32 mouse cellular contexts compared by ENCODE assay signal in genomic region chr10:24406953-24407352, GRCm38 (mm10).
DNase-seq lines count a peak whose midpoint lies in the region; ATAC-seq and TF ChIP-seq lines count a peak whose summit lies in the region.
"Had no signal": no experiment of that assay in that cellular context is flagged by ENCODE, and none has a peak within 500 bp of the region (broad histone marks: within the 10 kb centered on the region; RNA-seq: fewer than 3 reads in every experiment).

No protein-coding gene starts in this region.

- H3K4me3 ChIP-seq in forebrain, postnatal 0 days (ENCODE audit: low read depth, low read length) = no peak overlapping the region
- H3K4me3 ChIP-seq in forebrain, embryonic 13.5 days = no peak overlapping the region
- no peak overlapping the region for H3K4me3 ChIP-seq in midbrain, embryonic 10.5 days
- H3K4me3 ChIP-seq in midbrain, postnatal 0 days (ENCODE audit: low read depth, low read length) = no peak overlapping the region
- H3K4me3 ChIP-seq in midbrain, embryonic 14.5 days (replicated peaks; ENCODE audit: low read depth, low read length) = no peak overlapping the region
- H3K4me3 ChIP-seq in heart, embryonic 10.5 days = no peak overlapping the region
- H3K4me3 ChIP-seq: embryonic facial prominence, embryonic 10.5 days; embryonic facial prominence, embryonic 13.5 days; erythroblast, embryonic 14.5 days; forebrain, embryonic 15.5 days; gastrocnemius, adult 2 months; heart, embryonic 12.5 days; heart, embryonic 15.5 days; hindbrain, embryonic 12.5 days; hindbrain, embryonic 15.5 days had no signal

- H3K27me3 ChIP-seq in forebrain, postnatal 0 days (ENCODE audit: insufficient read depth, low read length) = no peaks in the 10 kb centered on the region
- H3K27me3 ChIP-seq in forebrain, embryonic 13.5 days = no peaks in the 10 kb centered on the region
- no peaks in the 10 kb centered on the region for H3K27me3 ChIP-seq in midbrain, embryonic 10.5 days (ENCODE audit: low read depth, poor library complexity, severe bottlenecking)
- H3K27me3 ChIP-seq in midbrain, postnatal 0 days (ENCODE audit: insufficient read depth, low read length) = no peaks in the 10 kb centered on the region
- no peaks in the 10 kb centered on the region for H3K27me3 ChIP-seq in midbrain, embryonic 14.5 days (ENCODE audit: control insufficient read depth, insufficient read depth, low read length)
- H3K27me3 ChIP-seq in heart, embryonic 10.5 days (ENCODE audit: insufficient read depth, poor library complexity, severe bottlenecking) = no peaks in the 10 kb centered on the region
- H3K27me3 ChIP-seq: CH12.LX; embryonic facial prominence, embryonic 13.5 days; forebrain, embryonic 15.5 days; heart, embryonic 12.5 days; hindbrain, embryonic 12.5 days; hindbrain, embryonic 15.5 days; Patski had no signal

- WGBS in forebrain, postnatal 0 days = 55% methylated on average over 3 of the region's 3 CpGs
- 59% methylated on average over 3 of the region's 3 CpGs for WGBS in forebrain, embryonic 13.5 days
- WGBS in midbrain, embryonic 10.5 days = 54% methylated on average over 3 of the region's 3 CpGs
- 34% methylated on average over 3 of the region's 3 CpGs for WGBS in midbrain, postnatal 0 days
- 24% methylated on average over 3 of the region's 3 CpGs for WGBS in midbrain, embryonic 14.5 days
- WGBS in heart, embryonic 10.5 days = 80% methylated on average over 3 of the region's 3 CpGs

- no peaks in the 10 kb centered on the region for H3K36me3 ChIP-seq in forebrain, postnatal 0 days (ENCODE audit: insufficient read depth)
- no peaks in the 10 kb centered on the region for H3K36me3 ChIP-seq in forebrain, embryonic 13.5 days (ENCODE audit: poor library complexity, severe bottlenecking)
- H3K36me3 ChIP-seq in midbrain, embryonic 10.5 days = no peaks in the 10 kb centered on the region
- no peaks in the 10 kb centered on the region for H3K36me3 ChIP-seq in midbrain, postnatal 0 days (ENCODE audit: insufficient read depth, low read length)
- no peaks in the 10 kb centered on the region for H3K36me3 ChIP-seq in midbrain, embryonic 14.5 days (ENCODE audit: control insufficient read depth, insufficient read depth, low read length)
- no peaks in the 10 kb centered on the region for H3K36me3 ChIP-seq in heart, embryonic 10.5 days
- H3K36me3 ChIP-seq: embryonic facial prominence, embryonic 10.5 days; embryonic facial prominence, embryonic 13.5 days; forebrain, embryonic 15.5 days; G1E; heart, embryonic 12.5 days; heart, embryonic 15.5 days; hindbrain, embryonic 12.5 days; hindbrain, embryonic 15.5 days had no signal

- no peak overlapping the region for H3K4me2 ChIP-seq in forebrain, postnatal 0 days (ENCODE audit: low read depth)
- H3K4me2 ChIP-seq in forebrain, embryonic 13.5 days = no peak overlapping the region
- no peak overlapping the region for H3K4me2 ChIP-seq in midbrain, postnatal 0 days (ENCODE audit: low read depth, low read length, poor library complexity, severe bottlenecking)
- no peak overlapping the region for H3K4me2 ChIP-seq in midbrain, embryonic 14.5 days (ENCODE audit: low read length)
- H3K4me2 ChIP-seq: embryonic facial prominence, embryonic 13.5 days; forebrain, embryonic 15.5 days; heart, embryonic 12.5 days; heart, embryonic 15.5 days; hindbrain, embryonic 12.5 days; hindbrain, embryonic 15.5 days had no signal

- no peak overlapping the region for H3K9ac ChIP-seq in forebrain, postnatal 0 days
- no peak overlapping the region for H3K9ac ChIP-seq in forebrain, embryonic 13.5 days
- no peak overlapping the region for H3K9ac ChIP-seq in midbrain, postnatal 0 days (replicated peaks; ENCODE audit: low read length, poor library complexity, severe bottlenecking)
- H3K9ac ChIP-seq in midbrain, embryonic 14.5 days (replicated peaks; ENCODE audit: low read length) = no peak overlapping the region
- H3K9ac ChIP-seq: embryonic facial prominence, embryonic 13.5 days; forebrain, embryonic 15.5 days; heart, embryonic 12.5 days; heart, embryonic 15.5 days; hindbrain, embryonic 12.5 days; hindbrain, embryonic 15.5 days had no signal

- ATAC-seq in forebrain, postnatal 0 days = no peak
- ATAC-seq in forebrain, embryonic 13.5 days = no peak
- ATAC-seq in midbrain, postnatal 0 days (ENCODE audit: low FRiP score) = no peak
- ATAC-seq in midbrain, embryonic 14.5 days (ENCODE audit: low FRiP score, low TSS enrichment) = no peak
- ATAC-seq: forebrain, embryonic 15.5 days; inflammation-experienced regulatory T-cells, adult 6 months; intestine, embryonic 16.5 days; Patski had no signal

- no peaks in the 10 kb centered on the region for H3K9me3 ChIP-seq in forebrain, postnatal 0 days (ENCODE audit: low read length)
- no peaks in the 10 kb centered on the region for H3K9me3 ChIP-seq in forebrain, embryonic 13.5 days (replicated peaks)
- no peaks in the 10 kb centered on the region for H3K9me3 ChIP-seq in midbrain, embryonic 10.5 days (replicated peaks)
- H3K9me3 ChIP-seq in midbrain, postnatal 0 days (ENCODE audit: low read length) = no peaks in the 10 kb centered on the region
- H3K9me3 ChIP-seq in midbrain, embryonic 14.5 days (ENCODE audit: control insufficient read depth, low read length) = no peaks in the 10 kb centered on the region
- H3K9me3 ChIP-seq in heart, embryonic 10.5 days = no peaks in the 10 kb centered on the region
- H3K9me3 ChIP-seq: embryonic facial prominence, embryonic 10.5 days; embryonic facial prominence, embryonic 13.5 days; forebrain, embryonic 15.5 days; G1E; heart, embryonic 12.5 days; heart, embryonic 15.5 days; hindbrain, embryonic 12.5 days; hindbrain, embryonic 15.5 days had no signal

- no peak for DNase-seq in forebrain, postnatal 0 days
- no peak for DNase-seq in midbrain, embryonic 10.5 days (ENCODE audit: low spot score)
- DNase-seq in midbrain, postnatal 0 days (ENCODE audit: low spot score) = no peak
- DNase-seq in midbrain, embryonic 14.5 days = peak; percentile 27
- no peak for DNase-seq in heart, embryonic 10.5 days (ENCODE audit: low spot score)
- no peak for DNase-seq in right cerebral cortex, postnatal 36 days (ENCODE audit: low spot score in 2 of 2)
- DNase-seq: adrenal gland, postnatal 10 days; adrenal gland, postnatal 36 days; B cell, adult 2 months; cerebellum, adult 11-12 months; cerebellum, adult 8-10 months; cerebellum, postnatal 10 days; cerebellum, postnatal 36 days; gastrocnemius, adult 2 months; gastrocnemius, postnatal 14 days; heart, adult 11 months; heart, postnatal 10 days; heart, postnatal 36 days had no signal

- peaks cover 3% of the 10 kb centered on the region; the same call in 1 of the 2 replicates for H3K4me1 ChIP-seq in forebrain, postnatal 0 days (ENCODE audit: insufficient read depth)
- peaks cover 7% of the 10 kb centered on the region; the same call in 1 of the 2 replicates for H3K4me1 ChIP-seq in forebrain, embryonic 13.5 days
- peaks cover 43% of the 10 kb centered on the region for H3K4me1 ChIP-seq in midbrain, embryonic 10.5 days
- peaks cover 6% of the 10 kb centered on the region; the same call in 1 of the 2 replicates for H3K4me1 ChIP-seq in midbrain, postnatal 0 days (ENCODE audit: insufficient read depth, low read length)
- H3K4me1 ChIP-seq in midbrain, embryonic 14.5 days (ENCODE audit: control insufficient read depth, insufficient read depth, low read length) = peaks cover 13% of the 10 kb centered on the region; the same call in 1 of the 2 replicates
- no peaks in the 10 kb centered on the region for H3K4me1 ChIP-seq in heart, embryonic 10.5 days
- H3K4me1 ChIP-seq: embryonic facial prominence, embryonic 13.5 days; heart, embryonic 12.5 days; hindbrain, embryonic 15.5 days had no signal

- peak overlapping the region; percentile 40; the same call in 1 of the 2 replicates for H3K27ac ChIP-seq in forebrain, postnatal 0 days (ENCODE audit: low read depth, low read length)
- no peak overlapping the region for H3K27ac ChIP-seq in forebrain, embryonic 13.5 days
- H3K27ac ChIP-seq in midbrain, embryonic 10.5 days (replicated peaks) = peak overlapping the region; percentile 84
- no peak overlapping the region for H3K27ac ChIP-seq in midbrain, postnatal 0 days (ENCODE audit: low read depth, low read length)
- no peak overlapping the region for H3K27ac ChIP-seq in midbrain, embryonic 14.5 days (replicated peaks; ENCODE audit: low read depth, low read length)
- H3K27ac ChIP-seq in heart, embryonic 10.5 days = no peak overlapping the region
- H3K27ac ChIP-seq: embryonic facial prominence, embryonic 10.5 days; embryonic facial prominence, embryonic 13.5 days; forebrain, embryonic 15.5 days; gastrocnemius, adult 2 months; heart, embryonic 15.5 days; hindbrain, embryonic 15.5 days had no signal

- no peak for TF ChIP-seq CTCF in forebrain, postnatal 0 days (IDR thresholded peaks at IDR 0.05; ENCODE audit: low read depth)
- no peak for TF ChIP-seq CTCF in midbrain, postnatal 0 days (IDR thresholded peaks at IDR 0.05)

Comparison
In these comparisons a context has a peak if more than half of its experiments do, and no peak if none do; other contexts are left out.
1. H3K27ac ChIP-seq: peak in forebrain, postnatal 0 days (single experiment) and midbrain, embryonic 10.5 days (single experiment); none in forebrain, embryonic 13.5 days (single experiment), midbrain, postnatal 0 days (single experiment), midbrain, embryonic 14.5 days (single experiment) and heart, embryonic 10.5 days (single experiment).